Mouse (Mus musculus) ES-E14 (cell line): ENCODE data around the gene Gpatch2. TPM values are rescaled to one million over a fixed set of nuclear protein-coding genes. Genes with fewer than 3 reads are reported as not detected.

Experiments used
- DNase-seq: peaks from one replicate; pipeline ENCODE4 v3.0.0-alpha.2; 2013; ENCODE audit warnings: low read depth, low spot score
- H3K27ac ChIP-seq: 2 replicates; pipeline ENCODE4 v1.5.1; 2012; ENCODE audit warnings: low read depth, mild to moderate bottlenecking, low read length, moderate library complexity, mixed read lengths; ENCODE audit not compliant: poor library complexity, insufficient read depth, severe bottlenecking
- H3K36me3 ChIP-seq: 2 replicates; pipeline ENCODE4 v1.6.1; 2012; ENCODE audit warnings: mild to moderate bottlenecking, low read length, moderate library complexity, mixed read lengths; ENCODE audit not compliant: control insufficient read depth, poor library complexity, insufficient read depth, severe bottlenecking
- H3K4me1 ChIP-seq, 2 experiments: fragments of 150-350 bp in 1 of 2; sonication (generic) in 1 of 2; 2 replicates each; pipeline ENCODE4 v1.6.1; 2012; ENCODE audit warnings: low read length in 2 of 2, mild to moderate bottlenecking in 1 of 2, mixed read lengths in 1 of 2; ENCODE audit not compliant: control insufficient read depth in 2 of 2, insufficient read depth in 2 of 2, poor library complexity in 1 of 2
- H3K4me3 ChIP-seq, 2 experiments: fragments of 150-350 bp in 1 of 2; sonication (generic) in 1 of 2; 2 replicates each; pipeline ENCODE4 v1.5.1; 2012; ENCODE audit warnings: low read length in 2 of 2, low read depth in 1 of 2, mild to moderate bottlenecking in 1 of 2, mixed read lengths in 1 of 2; ENCODE audit not compliant: insufficient read depth in 1 of 2, poor library complexity in 1 of 2, severe bottlenecking in 1 of 2
- H3K9ac ChIP-seq: 2 replicates; pipeline ENCODE4 v1.6.1; 2012; ENCODE audit warnings: low read depth, mild to moderate bottlenecking, low read length, mixed read lengths; ENCODE audit not compliant: poor library complexity, insufficient read depth, severe bottlenecking
- H3K9me3 ChIP-seq: fragments of 150-350 bp; sonication (generic); 2 replicates; pipeline ENCODE4 v1.6.1; 2012; ENCODE audit warnings: low read depth, mild to moderate bottlenecking, low read length; ENCODE audit not compliant: control insufficient read depth, insufficient read depth
- CHD2 ChIP-seq: IDR thresholded peaks from 2 replicates; pipeline ENCODE4 v1.6.1; 2014; ENCODE audit warnings: mild to moderate bottlenecking, low read depth, low read length, inconsistent platforms
- HCFC1 ChIP-seq: IDR thresholded peaks from 2 replicates; pipeline ENCODE4 v1.6.1; 2012; ENCODE audit warnings: low read length, inconsistent platforms, borderline replicate concordance; ENCODE audit not compliant: insufficient read depth
- MAFK ChIP-seq: IDR thresholded peaks from 2 replicates; pipeline ENCODE4 v1.6.1; 2014; ENCODE audit warnings: mild to moderate bottlenecking, low read depth, low read length, inconsistent platforms; ENCODE audit not compliant: insufficient read depth
- ZC3H11A ChIP-seq: IDR thresholded peaks from 2 replicates; pipeline ENCODE4 v1.6.1; 2012; ENCODE audit warnings: low read depth, mild to moderate bottlenecking, inconsistent platforms, low read length, borderline replicate concordance
- ZNF384 ChIP-seq: IDR thresholded peaks from 2 replicates; pipeline ENCODE4 v1.6.1; 2012; ENCODE audit warnings: low read depth, low read length, inconsistent platforms
- in situ Hi-C, 2 experiments: fragments of 600-800 bp; cut with MboI; formaldehyde crosslinking; loops; one replicate each; pipeline ENCODE4 v1.15.1; 2025; ENCODE audit warnings: low sequenced_read_pairs in 2 of 2, inconsistent platforms in 1 of 2; ENCODE audit not compliant: unreplicated experiment in 2 of 2
- total RNA-seq: library from RNA; depleted of rRNA; stranded (reverse); fragments of 300-350 nt; gene quantifications from 2 replicates; pipeline ENCODE4 v1.2.3, GENCODE M21; 2012

Gpatch2 gene
- total RNA-seq, 1 experiment: 22.4 TPM

DNA sequence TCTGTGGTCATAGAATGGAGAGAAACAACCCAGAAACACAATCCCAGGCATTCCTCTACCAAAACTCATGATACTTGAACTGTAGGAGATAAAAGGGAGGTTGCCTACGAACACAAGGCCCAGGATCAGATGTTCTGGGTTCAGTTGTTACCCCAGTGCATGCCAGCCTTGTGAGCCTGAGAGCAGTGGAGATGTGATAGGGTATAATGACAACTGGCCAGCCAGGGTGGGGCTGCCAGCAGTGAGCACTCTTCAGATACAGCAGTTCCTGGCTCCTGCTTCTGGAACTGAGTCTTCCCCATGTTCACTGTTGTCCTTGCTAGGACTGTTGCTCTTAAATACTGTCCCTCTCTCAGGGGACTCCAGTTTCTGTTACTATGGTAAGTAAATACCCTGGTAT lies 98.0 kb downstream of the Gpatch2 start:
- no peak for DNase-seq
- Histone ChIP-seq H3K9me3 (no peaks in the 10 kb centered on the region), H3K4me3 (no peak overlapping the region), H3K27ac (no peak overlapping the region), H3K4me1 (peaks cover 0 to 2% of the 10 kb centered on the region in 2 experiments; a peak in 1 of 4 replicates), H3K36me3 (peaks cover 3% of the 10 kb centered on the region; the same call in 1 of the 2 replicates), H3K9ac (no peak overlapping the region)
- in situ Hi-C loops: no loop called here
- TF ChIP-seq ZC3H11A (no peak), HCFC1 (no peak), MAFK (no peak), CHD2 (no peak), ZNF384 (no peak)

DNA sequence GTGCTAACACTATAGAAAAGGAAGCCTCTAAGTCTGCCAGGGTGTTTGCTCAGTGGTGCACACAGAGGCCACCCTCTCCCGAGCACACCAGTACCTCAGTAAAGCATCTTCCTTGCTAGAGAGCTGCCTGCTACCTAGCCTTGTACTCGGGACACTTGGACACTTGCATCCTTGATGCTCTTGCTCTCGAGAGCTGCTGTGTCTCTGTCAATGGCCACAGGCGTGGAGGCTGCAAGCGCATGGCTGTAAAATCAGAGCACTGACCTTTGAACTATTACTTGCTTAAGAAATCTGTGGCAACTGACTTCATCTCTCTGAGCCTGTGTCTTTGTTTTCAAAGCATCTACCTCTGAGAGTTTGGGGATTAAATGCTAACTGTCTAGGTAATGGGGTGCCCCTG lies 98.5 kb downstream of the Gpatch2 start:
- H3K4me3 ChIP-seq: no peak overlapping the region
- in situ Hi-C loops: no loop called here
- DNase-seq: no peak
- TF ChIP-seq CHD2: no peak
- TF ChIP-seq ZC3H11A: no peak
- H3K9me3 ChIP-seq: no peaks in the 10 kb centered on the region
- H3K36me3 ChIP-seq: peaks cover 3% of the 10 kb centered on the region; the same call in 1 of the 2 replicates
- no peak overlapping the region for H3K27ac ChIP-seq
- H3K4me1 ChIP-seq: peaks cover 0 to 2% of the 10 kb centered on the region in 2 experiments; a peak in 1 of 4 replicates
- H3K9ac ChIP-seq: no peak overlapping the region

GRCm38 (mm10) chr1:187314516-187314915 lies 99.2 kb downstream of the Gpatch2 start:
- no peak overlapping the region for H3K9ac ChIP-seq
- in situ Hi-C loops: no loop called here
- TF ChIP-seq MAFK: no peak
- TF ChIP-seq ZNF384: no peak
- TF ChIP-seq CHD2: no peak
- TF ChIP-seq HCFC1: no peak
- no peak for TF ChIP-seq ZC3H11A
- no peak overlapping the region for H3K4me3 ChIP-seq
- no peak for DNase-seq
- peaks cover 0 to 2% of the 10 kb centered on the region in 2 experiments; a peak in 1 of 4 replicates for H3K4me1 ChIP-seq
- no peaks in the 10 kb centered on the region for H3K9me3 ChIP-seq
- no peak overlapping the region for H3K27ac ChIP-seq
- peaks cover 3% of the 10 kb centered on the region; the same call in 1 of the 2 replicates for H3K36me3 ChIP-seq

- in situ Hi-C loops: no loop called here
- peaks cover 0 to 2% of the 10 kb centered on the region in 2 experiments; a peak in 1 of 4 replicates for H3K4me1 ChIP-seq
- TF ChIP-seq CHD2 (no peak), ZC3H11A (no peak), ZNF384 (no peak), MAFK (no peak), HCFC1 (no peak)
Observed at GRCm38 (mm10) chr1:187315821-187316220, 100.5 kb downstream of the Gpatch2 start.

DNA sequence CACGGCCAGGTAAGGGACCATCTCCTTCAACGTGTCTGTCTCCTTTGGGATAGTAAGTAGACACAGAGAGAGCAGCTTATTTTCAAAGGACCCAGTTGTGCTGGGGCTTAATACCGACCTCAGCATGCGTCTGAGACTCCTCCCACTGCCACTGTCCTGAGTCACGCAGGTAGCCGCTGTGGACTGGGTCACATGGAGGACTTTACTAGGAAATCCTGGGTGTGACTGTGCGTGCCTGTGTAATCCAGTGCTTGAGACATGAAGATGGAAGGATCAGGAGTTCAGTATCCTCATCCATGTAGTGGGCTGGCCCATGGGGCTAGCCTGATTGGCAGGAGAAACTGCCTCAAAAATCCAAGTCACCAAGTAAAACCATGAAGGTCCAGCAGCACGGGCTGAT lies 101.2 kb downstream of the Gpatch2 start:
- no peak overlapping the region for H3K4me3 ChIP-seq
- no peak overlapping the region for H3K9ac ChIP-seq
- H3K27ac ChIP-seq: no peak overlapping the region
- H3K4me1 ChIP-seq: peaks cover 0 to 2% of the 10 kb centered on the region in 2 experiments; a peak in 1 of 4 replicates
- no peaks in the 10 kb centered on the region for H3K9me3 ChIP-seq
- peaks cover 3% of the 10 kb centered on the region; the same call in 1 of the 2 replicates for H3K36me3 ChIP-seq
- no peak for DNase-seq
- TF ChIP-seq MAFK (no peak), HCFC1 (no peak), ZC3H11A (no peak), CHD2 (no peak), ZNF384 (no peak)
- in situ Hi-C loops: no loop called here

More at GRCm38 (mm10) chr1:187315821-187316220, 100.5 kb downstream of the Gpatch2 start:
- DNase-seq: no peak
- Histone ChIP-seq H3K9me3 (no peaks in the 10 kb centered on the region), H3K4me3 (no peak overlapping the region), H3K9ac (no peak overlapping the region), H3K27ac (no peak overlapping the region), H3K36me3 (peaks cover 3% of the 10 kb centered on the region; the same call in 1 of the 2 replicates)
